Mouse (Mus musculus) G1E-ER4 (cell line): ENCODE results near the gene Celf1. TPM values are rescaled to one million over a fixed set of nuclear protein-coding genes. Genes with fewer than 3 reads are reported as not detected.

Experiments
- GATA1 ChIP-seq: IDR thresholded peaks from one replicate; pipeline ENCODE4 v1.8.0; 2012; ENCODE audit warnings: low read length, inconsistent platforms
- polyA plus RNA-seq: library from polyadenylated mRNA; stranded (reverse); fragments of >175 nt; gene quantifications from 2 replicates; pipeline ENCODE4 v1.2.3, GENCODE M21; 2012

Gene Celf1
- polyA plus RNA-seq, 1 experiment: 99.3 TPM

GRCm38 (mm10) chr2:90928566-90928965 is 11.6 kb upstream of the Celf1 start:
- no peak for TF ChIP-seq GATA1

GRCm38 (mm10) chr2:90931829-90932228 is 8.4 kb upstream of the Celf1 start:
- TF ChIP-seq GATA1: no peak

- no peak for TF ChIP-seq GATA1
Measured at GRCm38 (mm10) chr2:90932273-90932672, 7.9 kb upstream of the Celf1 start.

GRCm38 (mm10) chr2:90938362-90938761 is 1.8 kb upstream of the Celf1 start:
- no peak for TF ChIP-seq GATA1

GRCm38 (mm10) chr2:90939750-90940149 is 432 bp upstream of the Celf1 start:
- TF ChIP-seq GATA1: no peak

GRCm38 (mm10) chr2:90941744-90942143 is 1.6 kb downstream of the Celf1 start:
- TF ChIP-seq GATA1: no peak

GRCm38 (mm10) chr2:90950149-90950548 is 10.0 kb downstream of the Celf1 start:
- TF ChIP-seq GATA1: no peak

- no peak for TF ChIP-seq GATA1
Measured at GRCm38 (mm10) chr2:90950582-90951194, 10.5 kb downstream of the Celf1 start.

GRCm38 (mm10) chr2:90953461-90953860 is 13.3 kb downstream of the Celf1 start:
- TF ChIP-seq GATA1: no peak

- TF ChIP-seq GATA1: no peak
Measured at GRCm38 (mm10) chr2:90956053-90956452, 15.9 kb downstream of the Celf1 start.

- TF ChIP-seq GATA1: no peak
Measured at GRCm38 (mm10) chr2:90958856-90959255, 18.7 kb downstream of the Celf1 start.

- no peak for TF ChIP-seq GATA1
Measured at GRCm38 (mm10) chr2:90960012-90960411, 19.8 kb downstream of the Celf1 start.

GRCm38 (mm10) chr2:90963304-90963703 is 23.1 kb downstream of the Celf1 start:
- no peak for TF ChIP-seq GATA1

GRCm38 (mm10) chr2:90964811-90965465 is 24.8 kb downstream of the Celf1 start:
- no peak for TF ChIP-seq GATA1

GRCm38 (mm10) chr2:90965466-90966080 is 25.4 kb downstream of the Celf1 start:
- no peak for TF ChIP-seq GATA1

- no peak for TF ChIP-seq GATA1
Measured at GRCm38 (mm10) chr2:90970606-90971005, 30.4 kb downstream of the Celf1 start.

GRCm38 (mm10) chr2:90974101-90974500 is 33.9 kb downstream of the Celf1 start:
- TF ChIP-seq GATA1: no peak
